Mouse (Mus musculus) gastrocnemius, postnatal 10 days (tissue): ENCODE results near the gene Rhox3f. TPM values are rescaled to one million over a fixed set of nuclear protein-coding genes. Genes with fewer than 3 reads are reported as not detected.
"Not testable (repeated sequence)": the region's sequence is repeated elsewhere in the genome, so short reads cannot be mapped to it uniquely, and the experiment has no call there.

Experiments used
- DNase-seq: peaks from one replicate; pipeline ENCODE4 v3.0.0; 2021; ENCODE audit warnings: mixed read lengths
- long read RNA-seq, 2 experiments: library from polyadenylated mRNA; stranded (forward); transcript quantifications; one replicate each; pipeline ENCODE4 v2.0.0; 2021
- total RNA-seq, 2 experiments: library from RNA; stranded (reverse); gene quantifications; 2 replicates each; pipeline ENCODE4 v1.2.3; 2021

Rhox3f gene
- not detected for total RNA-seq
- long read RNA-seq, experiment 1, result 0 reads
- long read RNA-seq, experiment 2, result 0 reads

DNA sequence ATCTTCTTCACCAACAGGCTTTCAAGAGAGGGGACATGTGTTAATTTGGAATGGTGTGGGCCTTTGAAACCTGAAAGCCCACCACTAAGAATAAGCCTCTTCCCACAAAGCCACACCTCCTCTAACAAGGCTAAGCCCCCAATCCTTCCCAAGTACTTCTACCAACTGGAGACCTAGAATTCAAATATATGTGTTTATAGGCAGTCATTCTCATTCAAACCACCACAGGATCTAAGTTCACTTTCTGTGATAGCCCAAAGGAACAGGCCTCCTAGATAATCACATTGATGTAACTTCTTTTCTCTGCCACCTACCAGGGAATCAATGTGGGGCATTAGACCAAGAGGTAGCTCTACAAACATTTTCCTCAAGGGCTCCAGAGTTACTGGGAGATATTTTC, at the start of gene Rhox3f:
Gene Rhox3f (plus strand): TSS at position 301 of the 400 bp plus-strand sequence.
- not testable (repeated sequence) for DNase-seq

DNA sequence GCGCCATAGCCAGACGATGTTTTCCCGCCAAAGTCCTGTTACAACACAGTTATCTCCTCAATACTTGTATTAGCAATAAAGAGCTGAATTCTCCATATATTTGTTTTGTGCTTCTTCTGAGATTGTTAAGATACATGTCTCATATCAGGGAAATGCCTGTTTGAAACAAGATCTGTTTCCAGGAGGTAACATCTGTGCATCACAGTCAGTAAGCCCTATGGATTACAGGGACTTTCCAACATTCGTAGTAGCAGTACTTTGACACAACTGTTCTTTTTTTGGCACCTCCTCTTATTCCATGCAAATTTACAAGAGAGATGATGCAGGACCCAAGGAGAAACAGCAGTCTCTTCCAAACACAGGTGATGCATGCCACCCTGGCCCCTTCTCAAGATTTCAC, 39.1 kb upstream of the Rhox3f start, which contains the start of gene Rhox3e:
Gene Rhox3e (plus strand): TSS at position 301 of the 400 bp plus-strand sequence.
- DNase-seq, result not testable (repeated sequence)

DNA sequence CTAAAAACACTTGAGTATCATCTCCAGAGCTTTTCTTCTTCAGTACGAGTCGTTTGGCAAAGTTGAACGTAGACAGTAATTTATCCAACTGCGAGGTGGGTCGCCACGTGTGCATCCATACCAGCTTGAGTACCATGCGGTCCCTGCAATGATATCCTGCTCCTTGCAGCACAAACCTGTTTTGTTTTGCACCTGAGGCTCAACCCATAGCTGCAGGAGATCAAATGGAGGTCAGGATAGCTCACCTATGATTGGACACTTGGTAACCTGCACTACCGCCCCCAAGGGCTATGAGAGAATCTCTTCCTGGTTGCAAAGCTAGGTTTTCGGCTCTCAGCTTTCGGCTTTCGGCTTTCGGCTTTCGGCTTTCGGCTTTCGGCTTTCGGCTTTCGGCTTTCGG, 23.7 kb upstream of the Rhox3f start, which contains the start of gene Rhox4e:
Gene Rhox4e (plus strand): TSS at position 301 of the 400 bp plus-strand sequence.
- DNase-seq, result not testable (repeated sequence)

DNA sequence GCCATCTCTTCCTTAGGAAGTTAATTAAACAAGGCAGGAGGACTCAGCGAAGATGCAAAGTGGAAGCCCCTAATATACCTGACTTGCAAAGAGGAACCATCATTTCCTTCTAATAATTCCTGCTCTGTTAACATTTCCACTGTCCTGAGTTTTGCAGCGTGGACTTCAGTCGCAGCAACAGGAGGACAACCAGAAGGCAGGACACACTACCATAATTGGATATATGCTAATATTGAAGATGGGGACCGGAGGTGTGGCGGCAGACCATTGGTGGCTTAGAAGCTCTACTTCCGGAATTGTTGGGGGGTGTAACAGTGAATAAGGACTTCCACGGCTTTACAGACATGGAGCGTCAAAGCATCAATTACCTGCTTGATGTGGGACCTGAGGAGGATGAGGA, 9.7 kb upstream of the Rhox3f start, which contains the start of gene Rhox2f:
Gene Rhox2f (plus strand): TSS at position 301 of the 400 bp plus-strand sequence.
- not testable (repeated sequence) for DNase-seq

DNA sequence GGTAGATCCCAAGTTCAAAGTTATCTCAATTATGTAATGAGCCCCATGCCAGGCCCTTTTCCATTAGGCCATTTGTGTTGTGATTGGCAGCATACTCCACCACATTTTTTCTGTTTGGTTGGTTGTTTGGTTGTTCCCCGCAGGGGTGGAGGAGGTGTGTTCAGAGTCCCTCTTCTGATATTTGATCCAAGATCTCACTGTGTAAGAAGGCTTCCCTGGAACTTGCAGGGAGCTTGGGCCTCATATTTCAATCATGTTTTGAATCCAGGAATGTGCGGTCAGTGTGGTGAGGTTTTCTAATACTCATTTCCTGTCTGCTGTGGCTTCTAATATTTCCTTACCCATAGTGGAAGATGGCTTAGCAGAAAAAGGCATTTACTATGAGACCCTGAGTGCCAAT, 8.2 kb upstream of the Rhox3f start:
- DNase-seq, result not testable (repeated sequence)

DNA sequence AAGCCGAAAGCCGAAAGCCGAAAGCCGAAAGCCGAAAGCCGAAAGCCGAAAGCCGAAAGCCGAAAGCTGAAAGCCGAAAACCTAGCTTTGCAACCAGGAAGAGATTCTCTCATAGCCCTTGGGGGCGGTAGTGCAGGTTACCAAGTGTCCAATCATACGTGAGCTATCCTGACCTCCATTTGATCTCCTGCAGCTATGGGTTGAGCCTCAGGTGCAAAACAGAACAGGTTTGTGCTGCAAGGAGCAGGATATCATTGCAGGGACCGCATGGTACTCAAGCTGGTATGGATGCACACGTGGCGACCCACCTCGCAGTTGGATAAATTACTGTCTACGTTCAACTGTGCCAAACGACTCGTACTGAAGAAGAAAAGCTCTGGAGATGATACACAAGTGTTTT, 26.8 kb downstream of the Rhox3f start, which contains the start of gene Rhox4f:
Gene Rhox4f (minus strand): TSS at position 101 of the 400 bp plus-strand sequence.
- DNase-seq, result not testable (repeated sequence)

DNA sequence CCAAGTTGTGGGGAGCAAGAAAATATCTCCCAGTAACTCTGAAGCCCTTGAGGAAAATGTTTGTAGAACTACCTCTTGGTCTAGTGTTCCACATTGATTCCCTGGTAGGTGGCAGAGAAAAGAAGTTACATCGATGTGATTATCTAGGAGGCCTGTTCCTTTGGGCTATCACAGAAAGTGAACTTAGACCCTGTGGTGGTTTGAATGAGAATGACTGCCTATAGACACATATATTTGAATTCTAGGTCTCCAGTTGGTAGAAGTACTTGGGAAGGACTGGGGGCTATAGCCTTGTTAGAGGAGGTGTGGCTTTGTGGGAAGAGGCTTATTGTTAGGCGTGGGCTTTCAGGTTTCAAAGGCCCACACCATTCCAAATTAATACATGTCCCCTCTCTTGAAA, 47.7 kb downstream of the Rhox3f start, which contains the start of gene Rhox3g:
Gene Rhox3g (minus strand): TSS at position 101 of the 400 bp plus-strand sequence.
- not testable (repeated sequence) for DNase-seq

Other genes starting within 250 kb of the Rhox3f start
- not detected for gene Rhox3a2, start 201.0 kb upstream of the Rhox3f start, total RNA-seq
- not detected for gene Rhox4a2, start 190.1 kb upstream of the Rhox3f start, total RNA-seq
- gene Rhox2b, start 168.9 kb upstream of the Rhox3f start, total RNA-seq, result not detected
- not detected for gene Rhox4b, start 148.5 kb upstream of the Rhox3f start, total RNA-seq
- gene Rhox2c, start 127.3 kb upstream of the Rhox3f start, total RNA-seq, result not detected
- not detected for gene Rhox3c, start 122.4 kb upstream of the Rhox3f start, total RNA-seq
- gene Rhox4c, start 100.7 kb upstream of the Rhox3f start, total RNA-seq, result not detected
- not detected for gene Rhox2d, start 87.6 kb upstream of the Rhox3f start, total RNA-seq
- not detected for gene Rhox4d, start 66.6 kb upstream of the Rhox3f start, total RNA-seq
- not detected for gene Rhox2e, start 50.5 kb upstream of the Rhox3f start, total RNA-seq
- under 1 TPM in 1 of 2 experiments, not detected in 1; 0.52 TPM for gene Rhox3e, start 39.0 kb upstream of the Rhox3f start, total RNA-seq
- not detected for gene Rhox4e, start 23.6 kb upstream of the Rhox3f start, total RNA-seq
- not detected for gene Rhox2f, start 9.6 kb upstream of the Rhox3f start, total RNA-seq
- not detected for gene Rhox4f, start 26.7 kb downstream of the Rhox3f start, total RNA-seq
- not detected for gene Rhox3g, start 47.6 kb downstream of the Rhox3f start, total RNA-seq
- not detected for gene Rhox2g, start 62.5 kb downstream of the Rhox3f start, total RNA-seq
- not detected for gene Rhox4g, start 70.3 kb downstream of the Rhox3f start, total RNA-seq
- not detected for gene Rhox3h, start 87.8 kb downstream of the Rhox3f start, total RNA-seq
- gene Rhox2h, start 92.3 kb downstream of the Rhox3f start, total RNA-seq, result not detected
- not detected for gene Rhox5, start 223.8 kb downstream of the Rhox3f start, total RNA-seq
- not detected for gene Rhox6, start 245.9 kb downstream of the Rhox3f start, total RNA-seq